Mouse (Mus musculus): ENCODE measurements at regions not wholly inside any gene's neighbourhood (a gene's known extent, or its start where the extent isn't known, plus 50 kb on each side); places are given as distances from the start of the nearest gene placed in this dataset.

- DNase-seq = no peak
Measured at GRCm38 (mm10) chr14:67626181-67626580, 1617.2 kb upstream of the Gulo start.

DNA sequence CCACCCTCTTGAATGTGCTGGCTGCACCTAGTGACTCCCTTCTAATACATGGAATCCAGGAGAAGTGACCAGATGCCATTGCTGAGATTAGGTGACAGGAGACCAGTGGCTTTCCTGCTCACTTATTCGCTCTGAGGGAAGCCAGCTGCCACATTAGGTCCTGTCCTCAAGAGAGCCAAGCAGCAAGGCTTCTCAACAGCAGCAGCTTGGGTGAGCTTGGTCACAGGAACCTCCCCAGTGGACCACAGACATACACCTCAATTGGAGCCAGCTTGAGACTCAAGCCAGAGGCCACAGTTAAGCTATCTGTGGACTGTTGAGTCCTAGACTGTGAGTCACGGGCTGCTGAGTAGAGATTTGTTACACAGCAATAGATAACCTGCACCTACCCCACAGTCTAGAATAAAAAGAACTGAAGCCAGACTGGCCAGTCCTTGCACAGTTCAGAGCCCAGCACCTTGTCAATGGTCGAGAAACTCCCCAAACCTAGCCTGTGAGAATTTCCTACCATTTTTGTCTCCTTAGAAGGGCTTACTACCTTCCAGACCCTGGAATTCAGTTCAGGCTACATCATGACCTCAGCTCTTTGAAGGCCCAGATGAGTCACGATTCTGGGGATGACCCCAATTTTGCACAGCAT lies 1615.0 kb upstream of the Gulo start:
- DNase-seq = no peak

DNA sequence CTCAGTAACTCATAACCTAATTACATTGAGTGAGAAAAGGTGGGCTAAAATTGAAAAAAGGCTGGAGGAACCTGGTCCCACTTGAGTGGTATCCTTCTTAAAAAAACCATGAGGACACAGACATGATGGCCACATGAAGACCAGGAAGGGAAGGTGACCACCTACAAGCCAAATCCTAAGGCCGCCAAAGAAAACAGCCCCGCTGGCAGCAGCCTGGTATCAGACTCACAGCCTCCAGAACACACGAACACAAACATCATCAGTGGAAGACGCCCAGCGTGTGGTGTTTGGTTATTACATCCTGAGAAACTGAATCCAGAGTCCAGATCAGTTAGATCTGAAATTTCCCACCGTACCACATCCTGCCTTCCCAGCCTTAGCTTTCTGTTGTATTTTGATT lies 1613.9 kb upstream of the Gulo start:
- DNase-seq = no peak

DNA sequence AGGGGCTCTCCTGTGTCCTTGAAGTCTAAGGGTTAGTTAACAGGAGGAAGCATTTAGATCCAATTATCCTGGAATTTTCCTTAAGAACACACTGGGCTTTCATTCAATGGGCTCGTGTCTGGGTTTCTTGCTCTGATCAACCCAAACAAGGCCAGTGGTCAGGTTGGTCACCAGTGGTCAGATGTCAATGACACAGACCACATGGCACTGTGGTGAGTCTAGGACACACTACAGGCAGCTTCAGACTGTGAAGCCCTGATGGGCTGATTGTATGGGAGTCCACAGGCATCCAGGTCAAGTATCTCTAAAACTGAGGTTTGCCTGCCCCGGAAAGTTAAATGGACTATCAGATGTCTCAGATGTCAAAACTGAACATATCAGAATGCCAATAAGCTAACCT lies 1612.5 kb upstream of the Gulo start:
- DNase-seq = no peak

DNA sequence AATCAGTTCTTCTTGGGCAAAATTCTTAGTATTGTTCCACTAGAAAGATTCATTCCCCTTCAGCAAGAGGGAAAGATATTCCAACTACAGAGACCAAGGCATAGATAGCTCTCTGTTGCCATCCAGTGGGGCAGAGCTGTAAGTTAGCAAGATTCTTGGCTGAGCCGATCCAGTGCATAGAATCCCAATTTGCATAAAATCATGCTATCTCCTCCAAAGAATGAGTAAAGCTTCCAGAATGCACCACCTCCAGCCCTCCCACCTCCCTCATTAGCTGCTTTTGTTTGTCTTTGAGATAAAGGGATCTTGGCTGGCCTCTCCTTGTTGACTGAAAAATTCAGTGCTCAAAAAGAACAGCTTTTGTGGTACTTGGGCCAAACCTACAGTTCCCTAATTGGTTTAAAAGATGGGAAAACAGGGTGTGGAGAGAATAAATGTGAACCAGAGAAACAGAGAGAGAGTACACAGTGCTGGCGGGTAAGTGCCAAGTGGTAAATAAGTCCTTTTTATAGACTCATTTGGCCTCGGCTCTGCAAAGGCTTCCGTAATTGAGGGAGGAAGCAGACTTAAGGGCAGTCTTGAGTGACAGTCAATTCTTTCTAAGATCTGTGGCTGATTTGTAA lies 1612.0 kb upstream of the Gulo start:
- peak; percentile 65 for DNase-seq

- no peak for DNase-seq
Measured at GRCm38 (mm10) chr14:67619571-67619970, 1610.6 kb upstream of the Gulo start.

- DNase-seq = no peak
Measured at GRCm38 (mm10) chr14:67614369-67614768, 1605.4 kb upstream of the Gulo start.

- no peak for DNase-seq
Measured at GRCm38 (mm10) chr14:67613691-67614090, 1604.7 kb upstream of the Gulo start.

- no peak for DNase-seq
Measured at GRCm38 (mm10) chr14:67613221-67613620, 1604.2 kb upstream of the Gulo start.

GRCm38 (mm10) chr14:67612471-67612870 lies 1603.5 kb upstream of the Gulo start:
- no peak for DNase-seq

DNA sequence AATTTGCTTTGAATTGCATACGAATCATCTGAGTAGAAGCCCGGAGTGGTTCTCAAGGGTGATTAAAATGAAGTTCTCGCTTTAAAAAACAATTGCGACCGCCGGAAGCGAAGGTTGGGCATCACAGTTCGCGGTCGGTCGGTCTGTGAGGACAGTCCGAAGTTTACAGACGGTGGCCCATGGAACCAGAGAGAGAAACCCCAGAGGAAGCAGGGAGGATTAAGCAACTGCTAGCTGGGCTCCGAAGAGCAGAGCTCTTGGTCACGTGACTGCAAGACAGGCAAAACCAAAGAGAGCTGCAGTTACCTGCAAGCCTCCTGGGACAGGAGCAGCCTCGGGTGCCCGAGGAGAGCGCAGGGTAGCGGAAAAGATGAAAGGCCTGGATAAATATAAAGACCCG lies 1599.3 kb upstream of the Gulo start:
- DNase-seq = peak; percentile 23

- peak; percentile 35 for DNase-seq
Measured at GRCm38 (mm10) chr14:67602960-67603359, 1594.0 kb upstream of the Gulo start.

DNA sequence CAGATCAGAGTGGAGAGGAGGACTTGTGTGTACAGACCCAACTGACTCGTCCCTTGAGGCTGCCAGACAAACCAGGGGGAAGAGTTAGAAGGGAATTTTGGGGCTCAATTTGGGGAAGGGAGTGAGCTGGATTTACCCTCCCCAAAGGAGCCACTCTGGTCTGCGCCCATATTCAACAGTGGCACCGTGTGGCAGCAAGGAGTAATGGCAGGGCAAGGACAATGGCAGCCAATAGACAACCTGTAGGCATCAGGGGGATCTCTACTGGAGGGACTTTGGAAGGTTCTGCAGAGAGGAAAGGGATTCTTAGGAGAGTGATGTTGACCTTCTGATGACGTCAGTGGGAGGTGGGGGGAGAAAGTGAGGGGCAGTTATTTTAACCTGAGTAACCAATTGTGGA lies 1590.7 kb upstream of the Gulo start:
- peak; percentile 28 for DNase-seq

DNA sequence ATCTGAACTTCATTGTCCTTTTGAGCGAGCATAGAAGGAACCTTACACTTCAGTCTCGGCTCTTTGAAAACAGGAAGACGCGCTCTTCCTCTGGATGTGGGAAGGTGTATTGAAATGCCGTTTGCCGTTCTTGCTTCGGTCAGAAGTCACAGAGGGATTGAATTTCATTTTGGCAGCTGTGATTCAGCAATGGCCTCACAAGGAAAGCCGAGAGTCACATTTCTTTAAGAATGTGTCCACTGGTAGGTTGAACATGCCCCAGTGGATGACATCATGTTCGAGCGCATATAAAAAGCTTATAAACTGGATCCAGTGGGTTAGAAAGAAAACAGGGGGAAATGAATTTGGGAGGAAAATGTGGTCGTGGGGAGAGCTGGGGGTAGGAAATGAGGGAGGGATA lies 1579.6 kb upstream of the Gulo start:
- DNase-seq = no peak

DNA sequence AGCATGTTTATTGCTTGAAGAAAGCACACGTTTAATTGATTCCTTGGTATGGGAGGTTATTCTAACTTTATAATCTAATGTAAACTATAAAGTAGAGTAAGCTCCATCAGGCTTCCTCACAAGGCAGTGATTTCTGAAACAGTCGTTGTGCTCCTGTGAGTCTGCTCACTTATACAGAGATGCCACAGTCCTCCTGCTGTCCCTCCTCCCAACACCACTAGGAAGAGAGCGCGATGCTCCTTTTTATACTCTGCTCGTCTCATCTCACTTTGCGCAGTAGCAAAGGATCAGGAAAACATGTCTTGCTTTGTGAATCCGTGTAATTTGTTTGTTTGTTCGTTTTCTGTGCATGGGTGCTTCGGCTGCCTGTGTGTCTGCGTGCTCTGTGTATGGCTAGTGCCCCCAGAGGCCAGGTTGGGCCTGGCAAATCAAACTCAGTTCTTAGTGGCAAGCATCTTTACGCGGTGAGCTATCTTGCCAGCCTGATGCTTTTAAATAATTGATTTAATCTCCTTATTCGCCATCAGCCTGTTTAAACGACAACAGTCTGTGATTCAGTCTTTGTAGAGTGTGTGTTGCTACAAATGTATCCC lies 1575.5 kb upstream of the Gulo start:
- no peak for DNase-seq

DNA sequence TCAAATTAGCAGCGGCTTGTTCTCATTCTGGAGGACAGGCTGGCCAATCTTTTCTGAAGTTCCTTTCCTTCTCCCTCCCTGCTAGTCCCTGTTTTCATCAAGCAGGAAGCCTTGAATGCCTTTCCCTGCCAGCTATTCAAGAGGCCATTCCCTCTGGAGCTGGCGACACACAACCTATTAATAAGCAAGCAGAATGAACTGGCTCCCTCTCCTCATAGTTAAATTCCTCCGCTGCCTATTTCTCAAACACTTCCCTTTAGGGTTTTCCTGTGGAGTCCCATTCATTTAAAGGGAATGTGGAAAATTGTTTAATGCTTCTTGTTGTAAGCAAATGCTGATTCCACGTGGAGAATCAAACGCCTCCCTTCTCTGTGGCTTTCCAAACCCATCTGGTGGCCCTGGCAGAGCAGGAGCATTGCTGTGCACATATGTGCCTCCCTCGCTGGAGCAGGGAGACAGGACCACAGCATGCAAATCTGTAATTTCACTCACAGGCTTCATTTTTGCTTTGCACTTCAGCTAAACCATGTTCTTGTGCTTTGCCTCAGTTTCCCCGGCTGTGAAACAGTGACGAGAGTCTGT lies 1573.3 kb upstream of the Gulo start:
- no peak for DNase-seq

DNA sequence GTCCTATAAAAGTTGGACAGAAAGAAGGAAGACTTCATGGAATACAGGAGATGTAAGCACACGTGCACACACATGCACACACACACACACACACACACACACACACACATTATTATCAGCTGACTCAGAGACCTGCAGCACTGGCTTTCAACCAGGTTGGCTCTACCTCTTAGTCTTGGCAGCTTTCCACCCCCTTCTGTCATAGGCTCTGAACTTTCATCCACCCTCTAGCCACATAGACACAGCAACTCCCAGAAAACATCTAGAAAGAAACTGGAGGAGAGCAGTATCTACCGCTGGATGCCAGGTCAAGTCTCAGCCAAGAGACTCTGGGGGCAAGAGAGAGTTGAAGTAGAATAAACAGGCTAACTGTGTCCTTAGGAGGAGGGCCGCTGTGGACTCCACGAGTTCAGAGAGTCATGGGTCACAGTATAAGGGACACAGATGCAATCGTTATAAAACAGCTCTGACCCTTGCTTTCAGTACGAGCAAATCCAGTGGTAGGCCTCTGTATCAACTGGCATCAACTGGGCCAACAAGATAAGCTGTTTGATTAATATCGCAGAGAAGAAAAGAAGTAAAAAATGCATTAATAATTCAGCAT lies 1565.4 kb upstream of the Gulo start:
- DNase-seq = no peak

DNA sequence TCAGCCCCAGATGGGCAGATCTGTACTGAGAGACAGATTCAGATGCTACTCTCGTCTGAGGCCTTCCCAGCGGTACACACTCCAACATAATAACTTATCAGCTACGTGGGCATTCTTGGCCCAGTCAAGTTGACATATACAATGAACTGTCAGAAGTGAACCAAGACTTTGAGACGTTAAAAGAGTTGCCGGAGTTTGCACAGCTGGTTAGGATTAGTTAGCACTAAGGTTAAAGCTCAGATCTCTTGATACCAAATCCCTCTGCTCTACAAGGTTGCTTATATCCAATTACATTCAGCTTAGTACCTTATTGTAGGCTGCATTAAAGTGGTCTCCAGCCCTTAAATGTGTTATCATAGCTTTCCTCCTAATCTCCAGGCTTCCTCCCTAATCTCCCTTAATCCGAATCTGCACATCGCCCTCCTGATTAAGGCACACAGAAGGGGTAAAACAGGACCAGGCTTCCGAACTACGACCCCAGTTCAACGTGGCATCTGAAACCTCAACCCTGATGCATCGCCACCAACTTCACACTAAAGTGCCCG lies 1564.5 kb upstream of the Gulo start:
- DNase-seq = no peak

- no peak for DNase-seq
Measured at GRCm38 (mm10) chr14:67569744-67570322, 1560.8 kb upstream of the Gulo start.

- no peak for DNase-seq
Measured at GRCm38 (mm10) chr14:67568896-67569743, 1560.1 kb upstream of the Gulo start.

DNA sequence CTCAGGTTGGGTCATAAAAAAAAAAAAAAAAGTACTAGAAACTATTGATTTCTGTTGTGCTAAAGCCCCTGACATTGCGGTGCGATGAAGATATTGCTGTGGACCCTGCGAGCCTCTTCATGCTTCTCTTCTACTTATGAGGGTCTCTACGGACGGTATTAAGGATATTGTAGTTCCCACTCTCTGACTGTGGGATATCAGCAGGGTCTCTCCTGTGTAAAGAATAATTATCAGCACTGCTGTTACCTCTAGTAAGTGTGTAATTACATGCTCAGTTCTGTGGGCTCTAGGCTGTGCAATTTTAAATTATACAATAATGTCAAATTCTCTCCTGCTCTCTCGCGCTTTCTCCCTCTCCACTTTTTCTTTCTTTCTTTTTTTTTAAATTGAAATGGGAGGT lies 1545.9 kb upstream of the Gulo start:
- DNase-seq = no peak

All from lung, postnatal 10 days (tissue).